Mouse (Mus musculus) left cerebral cortex, postnatal 25 days (tissue): ENCODE results near the gene Wsb1. TPM values are rescaled to one million over a fixed set of nuclear protein-coding genes. Genes with fewer than 3 reads are reported as not detected.
"Not testable (repeated sequence)": the region's sequence is repeated elsewhere in the genome, so short reads cannot be mapped to it uniquely, and the experiment has no call there.

Source experiments
- DNase-seq, 2 experiments: peaks; one replicate each; pipeline ENCODE4 v3.0.0; 2022; ENCODE audit warnings: low spot score in 2 of 2, mixed read lengths in 1 of 2
- intact Hi-C: fragments of 180-260 bp; cut with DNase I; formaldehyde crosslinking; loops from one replicate; pipeline ENCODE4 v1.15.1; 2025
- total RNA-seq, 2 experiments: library from RNA; stranded (reverse); gene quantifications; 2 replicates each; pipeline ENCODE4 v1.2.3; 2021

Gene Wsb1
- 10 to 100 TPM; 64.7 to 78.4 TPM for total RNA-seq

DNA sequence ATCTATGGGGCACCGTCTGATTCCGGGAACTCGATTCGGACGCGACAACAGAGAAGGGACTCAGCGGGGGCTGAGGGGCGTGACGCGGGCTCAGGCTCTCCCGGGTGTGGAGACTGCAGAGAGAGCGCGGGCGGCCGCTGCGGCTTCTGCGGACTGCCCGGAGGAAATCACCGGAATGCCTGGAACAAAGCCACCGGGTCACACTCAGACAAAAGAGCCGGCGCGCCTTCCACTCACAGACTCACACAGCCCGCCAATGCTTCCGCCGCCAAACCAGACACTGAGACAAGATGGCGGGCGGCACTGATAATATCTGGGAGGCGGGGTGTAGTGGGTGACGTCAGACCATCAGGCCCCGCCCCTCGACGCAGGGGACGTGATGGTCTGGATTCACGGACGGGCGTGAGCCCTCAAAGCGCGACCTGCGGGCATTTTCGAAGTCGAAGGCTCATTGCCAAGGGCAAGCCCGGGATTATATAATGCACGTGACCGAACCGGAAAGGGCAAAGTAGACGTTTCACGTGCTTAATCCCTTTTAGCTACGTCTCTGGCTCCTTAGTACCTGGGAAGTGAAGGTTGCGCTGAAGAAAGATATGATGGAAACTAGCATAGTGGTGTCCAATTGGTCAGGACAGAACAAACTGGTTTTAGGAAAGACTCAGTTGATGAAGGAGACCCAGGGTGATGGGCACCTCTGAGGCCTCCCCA, at the start of gene Wsb1:
Gene Wsb1 (minus strand): TSS at position 281 of the 708 bp plus-strand sequence.
- peak; percentile 94 for DNase-seq

GRCm38 (mm10) chr11:79304245-79304644, 49.8 kb upstream of the Wsb1 start:
- intact Hi-C loops, DNase-seq: not testable (repeated sequence)

More for the DNA sequence above, at the start of gene Wsb1:
- intact Hi-C loops = no loop called here

GRCm38 (mm10) chr11:79303109-79303508, 48.6 kb upstream of the Wsb1 start:
- intact Hi-C loops = no loop called here
- DNase-seq = no peak

GRCm38 (mm10) chr11:79299719-79300431, 45.4 kb upstream of the Wsb1 start:
- DNase-seq = no peak
- intact Hi-C loops = loop anchor here (5.0 kb wide), 2 partner anchors 97 to 268 kb away; no protein-coding TSS in a partner anchor

DNA sequence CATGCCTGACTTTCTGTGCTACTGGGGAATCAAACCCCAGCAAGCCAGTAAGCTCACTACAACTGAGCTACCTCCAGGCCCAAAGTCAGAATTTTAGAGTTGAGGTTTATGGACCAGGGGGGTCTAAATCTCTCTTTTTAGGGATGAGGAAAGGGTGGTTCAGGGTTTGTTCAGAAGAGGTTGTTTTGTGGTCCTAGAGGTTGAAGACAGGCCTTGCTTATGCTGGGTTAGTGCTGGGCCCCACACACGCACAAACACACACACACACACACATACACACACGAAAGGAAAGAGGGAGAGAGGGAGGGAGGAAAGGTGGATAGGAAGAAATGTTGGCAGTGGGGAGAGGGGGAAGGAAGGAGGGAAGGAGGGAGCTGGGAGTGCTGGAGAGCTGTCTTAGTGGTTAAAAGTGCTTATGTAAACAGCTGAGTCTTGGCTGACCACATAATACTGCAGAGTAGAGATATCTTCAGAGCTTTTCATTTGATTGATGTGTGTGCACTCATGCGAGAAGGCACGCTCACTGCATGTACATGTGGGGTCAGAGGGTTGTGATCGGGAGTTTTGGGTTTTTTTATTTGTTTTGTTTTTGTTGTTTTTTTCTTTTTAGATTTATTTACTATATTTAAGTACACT, 42.5 kb upstream of the Wsb1 start, which contains the start of gene Gm9964:
Gene Gm9964 (minus strand): TSS at position 51 of the 636 bp plus-strand sequence.
- DNase-seq = no peak
- intact Hi-C loops = loop anchor here (1.0 to 5.0 kb wide), 3 partner anchors 73 to 265 kb away; no protein-coding TSS in a partner anchor

GRCm38 (mm10) chr11:79296167-79296566, 41.7 kb upstream of the Wsb1 start:
- intact Hi-C loops = loop anchor here (1.0 to 5.0 kb wide), 3 partner anchors 72 to 264 kb away; no protein-coding TSS in a partner anchor
- peak; percentile 23 to 43 for DNase-seq

- DNase-seq = no peak
- intact Hi-C loops = loop anchor here (5.0 kb wide), 1 partner anchor 327 kb away; no protein-coding TSS in a partner anchor
Measured at GRCm38 (mm10) chr11:79293971-79294370, 39.5 kb upstream of the Wsb1 start.

DNA sequence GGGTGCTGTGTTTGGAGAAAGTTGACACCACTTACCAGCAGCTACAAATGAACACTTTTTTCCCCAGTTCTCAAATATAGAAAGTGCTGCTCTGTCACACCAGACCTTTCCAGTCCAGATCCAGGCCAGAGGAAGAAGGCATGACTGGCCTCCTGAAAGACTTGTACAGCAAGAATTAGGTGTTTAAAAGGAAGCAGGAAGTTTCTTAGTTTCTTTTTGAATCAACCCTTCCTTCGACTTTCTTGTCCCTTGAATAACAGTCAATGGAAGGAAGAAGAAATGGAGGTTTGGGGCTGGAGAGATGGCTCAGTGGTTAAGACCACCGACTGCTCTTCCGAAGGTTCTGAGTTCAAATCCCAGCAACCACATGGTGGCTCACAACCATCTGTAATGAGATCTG, 38.6 kb upstream of the Wsb1 start:
- no peak for DNase-seq
- intact Hi-C loops = loop anchor here (5.0 kb wide), 1 partner anchor 326 kb away; no protein-coding TSS in a partner anchor

DNA sequence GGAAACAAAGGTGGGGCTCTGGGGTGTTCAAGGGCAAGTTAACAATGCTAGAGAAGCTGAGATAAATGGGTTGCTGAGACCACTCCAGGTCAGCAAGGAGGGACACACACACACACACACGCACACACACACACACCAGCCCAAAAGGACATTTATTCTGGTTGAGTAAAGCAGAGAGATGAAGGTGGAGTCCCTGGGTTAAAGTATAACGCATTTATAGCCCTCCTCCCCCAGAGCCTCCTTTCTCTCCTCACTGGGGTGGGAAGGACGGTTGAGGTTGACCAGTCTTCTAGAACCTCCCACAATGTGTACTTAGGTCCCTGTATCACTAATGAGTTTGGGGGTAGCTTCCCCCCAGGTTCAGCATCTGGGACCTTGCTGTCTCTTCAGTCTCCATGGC, 37.7 kb upstream of the Wsb1 start:
- DNase-seq = no peak
- intact Hi-C loops = loop anchor here (5.0 kb wide), 1 partner anchor 325 kb away; no protein-coding TSS in a partner anchor

GRCm38 (mm10) chr11:79291651-79292050, 37.2 kb upstream of the Wsb1 start:
- intact Hi-C loops = loop anchor here (5.0 kb wide), 1 partner anchor 324 kb away; no protein-coding TSS in a partner anchor
- no peak for DNase-seq

- intact Hi-C loops = loop anchor here (5.0 kb wide), 1 partner anchor 323 kb away; no protein-coding TSS in a partner anchor
- peak; percentile 20 to 33 for DNase-seq
Measured at GRCm38 (mm10) chr11:79290473-79290872, 36.0 kb upstream of the Wsb1 start.

DNA sequence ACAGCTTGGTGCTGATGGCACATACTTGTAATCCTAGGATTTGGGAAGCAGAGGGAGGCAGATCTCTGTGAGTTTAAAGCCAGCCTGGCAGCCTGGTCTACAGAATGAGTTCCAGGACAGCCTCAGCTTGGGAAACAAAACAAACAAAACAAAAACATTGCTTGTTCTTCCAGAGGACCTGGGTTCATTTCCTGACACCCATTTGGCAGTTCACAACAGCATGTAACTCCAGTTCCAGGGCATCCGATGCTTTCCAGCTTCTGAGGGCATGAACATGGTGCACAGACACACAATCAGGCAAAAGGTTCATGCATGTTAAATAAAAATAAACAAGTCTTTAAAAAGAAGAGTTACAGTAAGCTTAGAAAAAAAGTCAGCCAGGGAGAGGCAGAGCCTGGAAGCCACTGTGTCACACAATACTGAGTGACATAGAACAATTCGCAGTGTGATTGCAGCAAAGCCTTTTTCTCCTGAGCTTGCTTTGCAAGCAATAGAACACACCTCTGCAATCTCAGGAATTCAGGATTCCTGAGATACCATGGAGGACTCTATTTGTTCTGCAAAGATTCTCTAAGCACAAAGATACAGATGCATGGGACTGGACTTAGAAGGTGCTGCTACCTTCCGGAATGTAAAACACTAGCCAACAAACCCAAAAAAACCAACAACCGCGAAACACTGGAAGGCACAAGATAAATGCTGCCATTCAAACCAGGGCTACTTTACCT, 34.6 kb upstream of the Wsb1 start:
- intact Hi-C loops = no loop called here
- no peak for DNase-seq

DNA sequence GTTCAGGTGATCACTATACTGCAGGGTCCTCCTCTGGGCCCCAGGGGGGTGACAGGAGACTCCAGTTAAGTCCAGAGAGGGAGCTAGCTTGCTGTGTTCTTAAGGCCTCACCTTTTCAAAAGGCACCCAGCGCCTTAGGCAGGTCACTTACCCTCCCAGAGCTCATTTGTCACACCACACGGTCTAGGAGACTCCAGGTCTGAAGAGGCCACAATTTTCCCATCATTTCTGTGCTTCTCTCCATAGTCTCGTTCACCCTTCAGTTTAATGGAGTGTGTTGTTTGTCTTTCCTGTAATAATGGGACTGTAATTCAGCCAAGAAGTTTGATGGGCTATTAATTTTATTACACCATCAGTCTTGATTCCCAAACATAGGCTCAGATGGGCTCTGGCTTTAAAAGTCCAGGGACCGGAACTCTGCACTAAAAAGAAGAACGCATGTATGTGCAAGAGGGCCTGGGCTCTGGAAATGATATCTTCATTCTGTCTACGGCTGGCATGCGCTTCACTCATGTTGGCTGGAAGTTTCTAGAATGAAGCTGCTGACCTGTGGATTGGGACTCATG, 33.9 kb upstream of the Wsb1 start:
- no peak for DNase-seq
- intact Hi-C loops = no loop called here

GRCm38 (mm10) chr11:79287447-79287846, 33.0 kb upstream of the Wsb1 start:
- peak in 1 of 2 experiments; percentile 22 for DNase-seq
- intact Hi-C loops = no loop called here

DNA sequence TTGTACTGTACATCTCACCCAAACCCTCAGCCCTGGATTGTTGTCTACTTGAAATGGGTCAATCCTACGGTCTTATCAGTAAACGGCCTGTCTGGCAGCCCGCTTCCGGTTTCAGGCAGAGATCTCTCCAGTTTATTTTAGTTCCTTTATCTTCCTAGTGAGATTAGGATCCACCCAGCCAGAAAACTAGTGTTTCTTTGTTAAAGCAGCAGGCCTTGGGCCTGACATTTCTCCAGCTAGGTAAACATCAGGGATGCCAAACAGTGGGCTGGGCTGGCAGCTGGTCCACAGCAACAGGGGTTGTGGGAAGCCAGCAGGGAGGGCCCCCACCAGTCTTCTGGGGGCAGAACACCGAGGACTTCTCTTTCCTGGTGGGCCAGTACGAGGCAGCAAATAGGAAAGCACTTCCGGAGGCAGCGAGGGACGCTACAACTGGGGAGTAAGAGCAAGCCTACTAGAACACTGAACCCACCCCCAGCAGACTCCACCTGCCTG, 31.9 kb upstream of the Wsb1 start:
- intact Hi-C loops = no loop called here
- DNase-seq = no peak

DNA sequence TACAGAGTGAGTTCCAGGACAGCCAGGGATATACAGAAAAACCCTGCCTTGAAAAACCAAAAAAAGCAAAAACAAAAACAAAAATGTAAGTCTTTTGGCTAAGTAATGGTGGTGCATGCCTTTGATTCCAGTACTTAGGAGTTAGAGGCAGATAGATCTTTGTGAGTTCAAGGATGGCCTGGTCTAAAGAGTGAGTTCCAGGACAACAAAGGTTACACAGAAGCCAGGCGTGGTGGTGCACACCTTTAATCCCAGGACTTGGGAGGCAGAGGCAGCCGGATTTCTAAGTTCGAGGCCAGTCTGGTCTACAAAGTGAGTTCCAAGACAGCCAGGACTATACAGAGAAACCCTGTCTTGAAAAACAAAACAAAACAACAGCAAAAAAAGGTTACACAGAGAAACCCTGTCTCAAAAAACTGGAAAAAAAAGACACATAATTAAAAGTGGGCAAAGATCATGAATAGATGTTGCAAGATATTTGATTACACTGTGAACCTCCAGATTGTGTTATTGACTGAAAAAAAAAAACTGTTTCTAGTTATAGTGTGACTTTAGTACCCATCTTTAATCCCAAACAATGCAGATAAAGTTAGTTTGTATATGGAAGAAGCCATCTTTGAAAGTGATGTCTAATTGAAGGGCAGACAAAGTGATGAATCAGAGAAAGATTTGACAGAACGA, 29.0 kb upstream of the Wsb1 start:
- intact Hi-C loops = no loop called here
- DNase-seq = no peak

- intact Hi-C loops = no loop called here
- no peak for DNase-seq
Measured at GRCm38 (mm10) chr11:79281396-79281795, 26.9 kb upstream of the Wsb1 start.

DNA sequence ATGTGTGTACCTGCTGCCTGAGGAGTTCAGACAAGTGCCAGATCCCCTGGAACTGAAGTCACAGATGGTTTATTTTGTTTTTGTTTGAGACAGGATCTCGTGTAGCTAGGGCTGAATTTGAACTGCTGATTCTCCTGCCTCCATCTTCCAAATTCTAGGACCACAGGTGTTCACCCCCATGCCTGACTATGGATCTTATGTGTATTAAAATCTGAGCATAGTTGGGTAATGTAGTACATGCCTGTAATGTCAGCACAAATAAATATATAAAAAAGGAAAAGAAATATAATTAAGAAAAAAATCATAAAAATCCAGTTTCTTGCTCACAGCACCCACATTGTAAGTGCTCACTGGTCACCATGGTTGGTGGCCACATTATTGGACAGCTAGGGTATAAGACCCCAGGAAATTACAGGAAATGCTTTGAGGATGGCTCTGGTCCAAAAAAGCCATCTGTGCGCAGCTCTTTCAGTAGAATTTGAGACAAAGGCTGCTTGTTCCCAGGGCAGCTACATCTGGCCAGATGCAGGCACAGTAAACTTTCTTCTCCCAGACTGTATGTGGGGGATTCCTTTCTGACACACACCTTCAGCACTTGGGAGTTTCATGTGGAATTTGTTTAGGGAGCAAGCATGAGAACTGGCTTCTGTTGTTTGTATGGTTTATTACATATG, 25.4 kb upstream of the Wsb1 start:
- no peak for DNase-seq
- intact Hi-C loops = no loop called here
